Mouse (Mus musculus): ENCODE data around the gene Stx7.

GRCm38 (mm10) chr10:24164909-24165304, 15.8 kb downstream of the Stx7 start:
- TF ChIP-seq GATA1 (IDR thresholded peaks at IDR 0.05; ENCODE audit: borderline replicate concordance, low read length) (no peak), FLI1 (IDR thresholded peaks at IDR 0.05; ENCODE audit: low read length) (no peak)
